Mouse (Mus musculus) testis, adult 2 months (tissue): ENCODE measurements around the gene Serinc2. TPM values are rescaled to one million over a fixed set of nuclear protein-coding genes. Genes with fewer than 3 reads are reported as not detected.

Source experiments
- H3K27ac ChIP-seq: fragments of 200-500 bp; 2 replicates; pipeline ENCODE4 v1.5.1; 2012; ENCODE audit warnings: low read depth, low read length; ENCODE audit not compliant: control insufficient read depth, insufficient read depth
- H3K27me3 ChIP-seq: fragments of 200-500 bp; 2 replicates; pipeline ENCODE4 v1.6.1; 2012; ENCODE audit warnings: mild to moderate bottlenecking, low read length, moderate library complexity; ENCODE audit not compliant: control insufficient read depth, insufficient read depth
- H3K36me3 ChIP-seq: fragments of 200-500 bp; 2 replicates; pipeline ENCODE4 v1.6.1; 2012; ENCODE audit warnings: mild to moderate bottlenecking, low read length; ENCODE audit not compliant: control insufficient read depth, insufficient read depth
- H3K4me1 ChIP-seq: fragments of 200-500 bp; 2 replicates; pipeline ENCODE4 v1.6.1; 2012; ENCODE audit warnings: low read length; ENCODE audit not compliant: control insufficient read depth, insufficient read depth
- H3K4me3 ChIP-seq: fragments of 200-500 bp; 2 replicates; pipeline ENCODE4 v1.5.1; 2012; ENCODE audit warnings: low read depth, mild to moderate bottlenecking, low read length, moderate library complexity, mixed read lengths; ENCODE audit not compliant: control insufficient read depth
- CTCF ChIP-seq: fragments of 200-500 bp; IDR thresholded peaks from 2 replicates; pipeline ENCODE4 v1.5.1; 2012; ENCODE audit warnings: low read depth, mild to moderate bottlenecking, inconsistent platforms, low read length, moderate library complexity; ENCODE audit not compliant: control insufficient read depth, insufficient read depth, insufficient replicate concordance
- POLR2A ChIP-seq: fragments of 200-500 bp; IDR thresholded peaks from 2 replicates; pipeline ENCODE4 v1.6.1; 2012; ENCODE audit warnings: low read depth, mild to moderate bottlenecking, inconsistent platforms, low read length, moderate library complexity; ENCODE audit not compliant: control insufficient read depth
- polyA plus RNA-seq: library from polyadenylated mRNA; depleted of rRNA; stranded (reverse); fragments of >200 nt; gene quantifications from 2 replicates; pipeline ENCODE4 v1.2.3, GENCODE M21; 2012; rRNA removed

Gene Serinc2
- polyA plus RNA-seq, 1 experiment = 23.7 TPM

- H3K27ac ChIP-seq = no peak overlapping the region
Measured at GRCm38 (mm10) chr4:130213857-130214256, 65.1 kb downstream of the Serinc2 start.

DNA sequence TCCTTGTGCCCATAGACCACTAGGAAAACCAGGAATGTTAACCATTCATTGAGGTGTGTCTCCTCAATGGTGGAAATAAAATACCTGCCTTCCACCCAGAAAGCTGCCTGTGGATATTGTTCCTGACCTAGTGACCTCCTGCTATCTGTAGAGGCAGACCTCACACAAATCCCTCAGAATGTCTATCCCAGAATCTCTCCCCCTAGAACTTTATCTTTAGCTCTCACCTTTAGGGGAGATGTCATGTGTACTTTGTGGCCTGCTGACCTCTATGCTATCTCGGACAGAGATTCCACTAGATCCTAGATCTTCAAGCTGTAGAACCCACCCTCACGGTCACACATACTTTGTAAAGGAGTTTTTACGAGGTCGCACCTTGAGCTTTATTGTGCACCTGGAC is 65.8 kb downstream of the Serinc2 start:
- Histone ChIP-seq H3K27ac (no peak overlapping the region), H3K36me3 (no peaks in the 10 kb centered on the region), H3K4me3 (no peak overlapping the region), H3K4me1 (no peaks in the 10 kb centered on the region), H3K27me3 (no peaks in the 10 kb centered on the region)
- TF ChIP-seq POLR2A (no peak), CTCF (no peak)

More at GRCm38 (mm10) chr4:130213857-130214256, 65.1 kb downstream of the Serinc2 start:
- no peaks in the 10 kb centered on the region for H3K4me1 ChIP-seq
- H3K4me3 ChIP-seq = no peak overlapping the region
- no peaks in the 10 kb centered on the region for H3K36me3 ChIP-seq
- H3K27me3 ChIP-seq = no peaks in the 10 kb centered on the region
- TF ChIP-seq POLR2A = no peak
- TF ChIP-seq CTCF = no peak

DNA sequence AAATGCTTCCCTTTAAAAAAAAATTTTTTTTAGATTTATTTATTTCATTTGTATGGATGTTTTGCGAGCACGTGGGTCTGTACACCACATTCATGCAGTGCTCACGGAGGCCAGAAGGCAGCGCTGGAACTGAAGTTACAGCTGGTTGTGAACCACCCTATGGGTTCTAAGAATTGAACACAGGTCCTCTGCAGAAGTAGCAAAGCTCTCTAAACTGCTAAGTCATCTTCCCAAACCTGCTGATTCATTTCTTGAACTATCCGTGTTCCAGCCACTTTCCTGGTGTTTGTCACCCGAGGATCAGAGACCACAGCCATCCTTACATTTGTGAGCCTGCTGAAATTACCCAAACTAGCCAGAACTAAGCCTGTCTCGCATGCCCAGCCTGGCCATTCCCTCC is 66.6 kb downstream of the Serinc2 start:
- no peaks in the 10 kb centered on the region for H3K36me3 ChIP-seq

DNA sequence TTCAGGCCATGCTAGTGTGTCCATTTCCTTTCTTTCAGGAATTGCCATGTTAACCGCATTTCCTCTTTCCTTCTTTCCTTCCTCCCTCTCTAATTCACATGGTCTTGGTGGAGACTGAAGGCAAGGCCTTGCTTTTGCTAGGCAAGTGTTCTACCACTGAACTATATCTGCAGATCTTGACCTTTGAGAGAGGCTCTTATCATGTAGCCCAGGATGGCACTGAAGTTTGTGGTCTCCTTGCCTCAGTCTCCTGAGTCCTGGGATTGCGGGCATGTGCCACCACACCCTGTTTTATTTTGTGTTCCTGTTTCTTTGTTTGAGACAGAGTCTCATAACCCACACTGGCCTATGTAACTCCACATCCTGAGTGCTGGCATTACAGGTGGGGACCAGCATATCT is 67.1 kb downstream of the Serinc2 start:
- H3K36me3 ChIP-seq = no peaks in the 10 kb centered on the region
- TF ChIP-seq POLR2A = no peak
- TF ChIP-seq CTCF = no peak
- H3K4me1 ChIP-seq = no peaks in the 10 kb centered on the region
- H3K27ac ChIP-seq = no peak overlapping the region
- no peak overlapping the region for H3K4me3 ChIP-seq
- H3K27me3 ChIP-seq = no peaks in the 10 kb centered on the region

More for the DNA sequence above, 66.6 kb downstream of the Serinc2 start:
- Histone ChIP-seq H3K27ac (no peak overlapping the region), H3K27me3 (no peaks in the 10 kb centered on the region), H3K4me1 (no peaks in the 10 kb centered on the region), H3K4me3 (no peak overlapping the region)
- TF ChIP-seq POLR2A = no peak

Other genes starting within 250 kb of the Serinc2 start
- 111 and 116 TPM in 2 replicates for gene Col16a1, start 231.4 kb downstream of the Serinc2 start, polyA plus RNA-seq
- gene Pef1, start 176.6 kb downstream of the Serinc2 start, polyA plus RNA-seq = 55.6 and 58.3 TPM in 2 replicates
- gene Hcrtr1, start 139.8 kb downstream of the Serinc2 start, polyA plus RNA-seq = 0.07 and 0.28 TPM in 2 replicates
- gene Tinagl1, start 104.1 kb downstream of the Serinc2 start, polyA plus RNA-seq = 2.9 and 7.8 TPM in 2 replicates
- 0.05 TPM in 1 of 2 replicates, not detected in the other for gene Gm853, start 56.8 kb downstream of the Serinc2 start, polyA plus RNA-seq
- 127 and 192 TPM in 2 replicates for gene Fabp3, start 29.4 kb upstream of the Serinc2 start, polyA plus RNA-seq
- gene Gm10570, start 29.5 kb upstream of the Serinc2 start, polyA plus RNA-seq = not detected in 2 replicates
- gene Zcchc17, start 80.7 kb upstream of the Serinc2 start, polyA plus RNA-seq = 8.0 and 8.2 TPM in 2 replicates
- 42.1 and 43.2 TPM in 2 replicates for gene Snrnp40, start 80.9 kb upstream of the Serinc2 start, polyA plus RNA-seq